Mouse (Mus musculus) MEL (cell line): Measurements from ENCODE around the gene Tnpo1.

ENCODE experiments used
- CTCF ChIP-seq, 3 experiments: IDR thresholded peaks in 2 of 3; conservative IDR thresholded peaks in 1 of 3; 2 replicates each; pipeline ENCODE4 v1.5.1; 2011 to 2012; ENCODE audit warnings: low read length in 3 of 3, low read depth in 2 of 3, mild to moderate bottlenecking in 2 of 3, improper control_type of control experiment in 1 of 3, inconsistent platforms in 1 of 3, mixed read lengths in 1 of 3, moderate library complexity in 1 of 3; ENCODE audit not compliant: control insufficient read depth in 1 of 3, insufficient read depth in 1 of 3, poor library complexity in 1 of 3, severe bottlenecking in 1 of 3
- MYC ChIP-seq: IDR thresholded peaks from 2 replicates; pipeline ENCODE4 v1.6.1; 2011; ENCODE audit warnings: low read depth, mild to moderate bottlenecking, low read length, improper control_type of control experiment, moderate library complexity
- TCF12 ChIP-seq: IDR thresholded peaks from 2 replicates; pipeline ENCODE4 v1.6.1; 2014; ENCODE audit warnings: low read depth, mild to moderate bottlenecking, inconsistent platforms, low read length, improper control_type of control experiment, moderate library complexity

DNA sequence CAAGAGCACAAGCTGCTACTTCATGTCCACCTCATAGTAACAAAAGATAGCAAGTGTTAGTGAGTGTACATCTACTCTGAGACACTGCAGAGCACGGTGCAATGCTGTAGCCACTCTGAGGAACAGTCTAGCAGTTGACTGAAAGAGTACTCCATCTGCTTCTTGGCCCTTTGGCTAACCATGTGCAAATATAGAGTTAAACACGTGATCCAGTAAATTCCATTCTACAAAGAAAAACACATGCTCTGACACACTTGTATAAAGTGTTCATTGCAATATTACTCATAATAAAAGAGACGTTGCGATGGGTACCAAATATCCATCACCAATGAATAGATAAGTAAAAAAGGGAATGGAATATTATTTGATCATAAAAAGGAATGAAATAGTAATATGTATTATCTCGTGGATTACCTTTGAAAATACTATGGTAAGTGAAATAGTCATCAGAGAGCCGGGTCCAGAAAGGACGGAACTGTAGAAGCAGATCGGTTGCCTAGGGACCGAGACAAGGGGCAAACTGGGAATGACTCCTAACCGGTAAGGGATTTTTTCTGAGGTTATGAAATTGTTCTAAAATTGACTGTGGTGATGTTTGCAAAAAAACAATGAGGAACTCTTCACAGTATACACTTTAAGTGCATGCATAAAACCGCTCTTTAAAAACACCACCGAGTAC lies 112.4 kb downstream of the Tnpo1 start:
- TF ChIP-seq MYC (peak; percentile 48; the same call in 1 of the 2 replicates), CTCF (IDR thresholded peaks at IDR 0.05 in 2 of 3, conservative IDR thresholded peaks at IDR 0.05 in 1 of 3; ENCODE audit: control insufficient read depth in 1 of 3, insufficient read depth in 1 of 3, low read depth in 2 of 3, low read length in 3 of 3, poor library complexity in 1 of 3, severe bottlenecking in 1 of 3) (no peak), TCF12 (no peak)
